Mouse (Mus musculus) mesoderm, embryonic 11.5 days (tissue): Measurements from ENCODE around the gene Rabl3.

ENCODE experiments used
- DNase-seq: peaks from one replicate; pipeline ENCODE4 v3.0.0-alpha.2; 2012; ENCODE audit warnings: low read depth, low spot score

The Rabl3 gene

DNA sequence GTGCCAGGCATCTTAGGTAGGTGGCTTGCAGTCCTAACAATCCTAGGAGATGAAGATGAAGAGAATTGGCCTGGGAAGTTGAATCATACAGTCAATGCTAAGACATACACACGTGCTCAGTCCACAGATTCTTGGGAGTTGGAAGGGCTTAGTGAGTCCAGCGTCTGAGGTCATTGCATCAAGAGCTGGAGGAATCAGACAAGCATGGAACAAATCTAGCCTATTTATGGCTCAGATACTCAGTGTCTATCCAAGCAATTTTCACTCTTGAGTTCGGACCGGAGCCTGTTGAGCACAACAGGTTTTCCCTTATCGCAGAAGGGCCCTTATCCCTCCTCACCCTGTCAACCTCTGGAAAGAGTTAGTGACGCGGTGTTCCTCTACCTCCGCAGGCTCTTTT is 51.9 kb downstream of the Rabl3 start:
- no peak for DNase-seq

DNA sequence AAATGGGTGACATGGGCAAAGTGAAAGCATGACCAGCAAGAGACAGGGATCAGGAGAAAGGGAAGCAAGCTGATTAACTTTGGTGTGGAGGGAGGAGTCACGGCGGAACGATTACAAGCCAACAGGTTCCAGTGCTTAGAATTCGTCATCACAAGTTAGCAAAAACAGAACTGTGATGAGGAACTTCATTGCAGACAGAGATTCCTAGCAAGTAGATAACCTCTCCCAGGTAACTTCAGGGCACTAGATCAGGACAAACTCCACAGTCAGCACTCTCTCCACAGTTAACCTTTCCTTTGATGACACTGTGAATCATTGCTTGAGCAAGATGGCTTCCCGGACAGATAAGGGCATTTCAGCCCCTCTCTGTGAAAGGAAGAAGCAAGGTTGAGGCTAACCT is 57.7 kb downstream of the Rabl3 start:
- DNase-seq: no peak

- DNase-seq: no peak
Observed at GRCm38 (mm10) chr16:37598463-37598862, 58.8 kb downstream of the Rabl3 start.

DNA sequence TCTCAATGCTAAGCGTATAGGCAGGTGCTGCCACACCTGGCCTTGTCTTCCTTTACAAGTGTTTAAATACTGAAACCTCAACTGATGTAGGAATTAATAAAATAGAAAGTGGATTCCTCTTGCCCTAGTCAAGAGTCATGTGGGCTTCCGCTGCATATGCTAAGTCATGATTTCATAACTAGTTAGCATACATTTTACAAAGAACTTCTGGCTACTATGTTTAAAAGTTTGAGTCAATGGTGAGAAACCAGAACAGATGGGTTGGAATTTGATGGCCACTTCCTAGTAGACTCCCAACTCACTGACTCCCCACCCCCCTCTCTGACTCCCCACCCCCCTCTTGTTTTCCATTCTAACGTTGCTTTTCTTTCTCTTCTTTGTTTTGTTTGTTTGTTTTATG is 59.6 kb downstream of the Rabl3 start:
- DNase-seq: no peak

DNA sequence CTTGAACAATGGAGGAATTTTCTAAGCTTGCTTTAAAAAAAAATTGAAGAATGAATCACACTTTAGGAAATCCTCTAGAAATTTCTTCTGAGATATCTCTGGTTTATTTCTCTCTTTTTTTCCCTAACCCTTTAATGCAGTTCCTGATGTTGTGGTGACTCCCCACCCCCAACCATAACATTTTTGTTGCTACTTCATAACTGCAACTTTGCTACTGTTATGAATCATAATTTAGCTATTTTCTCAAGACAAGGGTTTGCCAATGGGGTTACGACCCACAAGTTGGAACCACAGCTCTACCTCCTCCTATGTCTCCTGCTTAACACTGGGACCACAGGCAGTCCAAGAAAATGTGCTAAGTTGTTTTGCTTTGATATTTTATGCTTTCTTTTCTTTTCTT is 63.7 kb downstream of the Rabl3 start:
- DNase-seq: no peak

GRCm38 (mm10) chr16:37604243-37604642 is 64.6 kb downstream of the Rabl3 start:
- no peak for DNase-seq

DNA sequence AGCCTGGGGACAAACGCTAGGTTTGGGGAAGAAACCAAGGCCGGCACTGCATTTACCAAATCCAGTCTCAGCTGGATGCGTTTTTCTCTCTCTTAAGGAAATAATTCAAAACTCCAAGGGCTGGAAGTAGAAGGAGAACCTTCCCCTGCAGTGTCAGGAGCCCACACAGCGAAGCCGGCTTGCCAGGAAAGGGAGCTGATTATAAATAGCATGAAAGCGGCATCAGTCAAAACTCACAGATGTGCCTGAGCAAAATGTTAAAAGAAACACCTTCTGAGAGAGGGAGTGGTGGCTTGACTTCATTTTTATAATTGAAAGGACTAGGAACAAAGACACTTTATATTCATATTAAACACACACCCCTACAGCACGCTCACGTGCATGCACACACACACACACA is 70.6 kb downstream of the Rabl3 start:
- DNase-seq: no peak

- peak; percentile 45 for DNase-seq
Observed at GRCm38 (mm10) chr16:37611072-37611471, 71.4 kb downstream of the Rabl3 start.

- no peak for DNase-seq
Observed at GRCm38 (mm10) chr16:37612013-37612412, 72.3 kb downstream of the Rabl3 start.

DNA sequence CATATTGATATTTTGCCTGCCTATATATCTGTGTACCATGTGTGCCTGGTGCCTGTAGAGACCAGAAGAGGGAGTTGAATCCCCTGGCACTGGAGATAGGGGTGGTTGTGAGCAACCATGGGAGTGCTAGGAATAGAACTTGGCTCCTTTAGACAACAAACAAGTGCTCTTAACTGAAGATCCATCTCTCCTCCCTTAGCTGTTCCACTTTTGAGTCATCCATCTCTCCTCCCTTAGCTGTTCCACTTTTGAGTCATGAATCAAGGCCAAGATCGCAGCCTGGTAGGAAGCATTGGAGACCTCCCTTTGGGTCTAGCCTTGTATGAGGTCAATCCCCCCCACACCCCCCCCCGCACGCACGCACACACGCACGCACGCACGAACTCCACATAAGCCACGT is 74.9 kb downstream of the Rabl3 start:
- DNase-seq: no peak

DNA sequence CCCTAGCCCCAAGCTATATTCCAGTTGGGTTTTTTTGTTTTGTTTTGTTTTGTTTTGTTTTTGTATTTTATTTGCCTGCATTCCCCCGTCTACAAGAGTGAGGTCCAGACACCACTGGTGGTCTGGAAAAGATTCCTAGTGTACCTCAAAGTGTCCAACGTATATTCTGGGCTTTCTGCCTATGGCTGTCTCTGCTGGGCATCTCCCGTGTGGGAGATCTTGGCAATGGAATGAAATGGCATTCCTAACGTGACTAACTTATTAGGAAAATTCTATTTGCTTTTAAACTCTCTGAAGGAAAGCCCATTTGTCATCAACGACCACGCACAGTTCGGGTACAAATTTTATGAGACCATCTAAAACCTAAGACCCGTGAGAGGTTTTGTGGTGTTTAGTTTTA is 75.7 kb downstream of the Rabl3 start:
- DNase-seq: no peak

GRCm38 (mm10) chr16:37616104-37616503 is 76.4 kb downstream of the Rabl3 start:
- DNase-seq: no peak

GRCm38 (mm10) chr16:37617695-37618094 is 78.0 kb downstream of the Rabl3 start:
- peak; percentile 66 for DNase-seq
